26 mouse cellular contexts compared by ENCODE assay signal in the genomic region with DNA sequence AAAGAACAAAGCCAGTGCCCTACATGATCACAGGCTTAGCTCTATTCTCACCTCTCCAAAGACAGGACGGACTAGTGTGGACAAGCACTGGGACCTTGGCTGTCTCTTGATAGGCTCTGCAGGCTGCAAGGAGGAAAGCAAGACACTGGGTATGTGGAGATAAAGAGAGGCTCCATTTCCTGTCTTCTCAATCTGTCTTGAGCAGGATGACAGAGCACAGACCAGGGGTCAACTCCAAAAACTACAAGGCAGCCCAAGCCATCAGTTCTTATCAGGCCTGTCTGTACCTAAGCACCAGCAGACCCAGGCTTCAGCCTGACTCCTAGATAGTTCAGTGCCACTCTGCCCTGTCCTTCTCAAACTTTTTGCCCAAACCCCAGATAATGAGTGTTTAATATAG. TPM values are rescaled to one million over a fixed set of nuclear protein-coding genes. Genes with fewer than 3 reads are reported as not detected.
DNase-seq lines count a peak whose midpoint lies in the region; ATAC-seq lines count a peak whose summit lies in the region.
"Had no signal": no experiment of that assay in that cellular context is flagged by ENCODE, and none has a peak within 500 bp of the region (broad histone marks: within the 10 kb centered on the region; RNA-seq: fewer than 3 reads in every experiment).

No protein-coding gene starts in this region.

- H3K9me3 ChIP-seq in liver, embryonic 16.5 days (replicated peaks; ENCODE audit: control insufficient read depth, low read length): no peaks in the 10 kb centered on the region
- H3K9me3 ChIP-seq: embryonic facial prominence, embryonic 13.5 days; forebrain, embryonic 13.5 days; limb, embryonic 15.5 days; neural tube, embryonic 15.5 days had no signal

- H3K4me3 ChIP-seq in liver, embryonic 16.5 days (ENCODE audit: low read depth, low read length): no peak overlapping the region
- H3K4me3 ChIP-seq: embryonic facial prominence, embryonic 13.5 days; forebrain, embryonic 13.5 days; limb, embryonic 15.5 days; neural tube, embryonic 15.5 days had no signal

- H3K27me3 ChIP-seq in liver, embryonic 16.5 days (ENCODE audit: control insufficient read depth, insufficient read depth, low read depth, low read length): no peaks in the 10 kb centered on the region
- H3K27me3 ChIP-seq: embryonic facial prominence, embryonic 13.5 days; forebrain, embryonic 13.5 days; limb, embryonic 15.5 days; neural tube, embryonic 15.5 days; Patski had no signal

- no peak overlapping the region for H3K4me2 ChIP-seq in liver, embryonic 16.5 days (ENCODE audit: low read depth, low read length)
- H3K4me2 ChIP-seq: embryonic facial prominence, embryonic 13.5 days; forebrain, embryonic 13.5 days; limb, embryonic 15.5 days; midbrain, embryonic 11.5 days; neural tube, embryonic 15.5 days had no signal

- DNase-seq in embryo, embryonic 10 days (ENCODE audit: low spot score): peak; percentile 9
- DNase-seq in embryo, embryonic 10.5 days (ENCODE audit: low spot score): no peak
- DNase-seq in 416B (ENCODE audit: low read depth): peak; percentile 19
- DNase-seq in liver: peak; percentile 32
- DNase-seq in urinary bladder, postnatal 10 days (ENCODE audit: low spot score): no peak
- no peak for DNase-seq in spleen, adult 18-20 months
- DNase-seq: adrenal gland, postnatal 36 days; cerebellum, postnatal 10 days; embryo, embryonic 11 days; heart, postnatal 10 days; kidney, adult 11 months; layer of hippocampus, adult 9-11 months; left cerebral cortex, postnatal 4 days; lung, postnatal 14 days; right cerebral cortex, adult 18-20 months; thymus, adult 18-20 months; thymus, postnatal 4 days had no signal

- H3K9ac ChIP-seq in liver, embryonic 16.5 days (ENCODE audit: low read depth, low read length): no peak overlapping the region
- H3K9ac ChIP-seq: embryonic facial prominence, embryonic 13.5 days; forebrain, embryonic 13.5 days; limb, embryonic 15.5 days; neural tube, embryonic 15.5 days had no signal

- H3K36me3 ChIP-seq in liver, embryonic 16.5 days (ENCODE audit: control insufficient read depth, insufficient read depth): peaks cover 29% of the 10 kb centered on the region

- ATAC-seq in liver, embryonic 16.5 days (ENCODE audit: low read depth): peak; percentile 67
- no peak for ATAC-seq in frontal cortex, adult (ENCODE audit: low TSS enrichment)
- ATAC-seq: forebrain, embryonic 13.5 days; hindbrain, postnatal 0 days; Patski had no signal

- no peak overlapping the region for H3K27ac ChIP-seq in liver, embryonic 16.5 days (ENCODE audit: low read length)
- H3K27ac ChIP-seq: embryonic facial prominence, embryonic 13.5 days; forebrain, embryonic 13.5 days; hindbrain, postnatal 0 days; limb, embryonic 15.5 days; neural tube, embryonic 15.5 days had no signal

- H3K4me1 ChIP-seq in liver, embryonic 16.5 days (ENCODE audit: control insufficient read depth, low read depth, low read length): peaks cover 5% of the 10 kb centered on the region
- H3K4me1 ChIP-seq: embryonic facial prominence, embryonic 13.5 days; forebrain, embryonic 13.5 days; limb, embryonic 15.5 days; neural tube, embryonic 15.5 days had no signal

- 35% methylated on average over 1 of the region's 1 CpGs for WGBS in liver, embryonic 16.5 days (ENCODE audit: insufficient replicate concordance)

RNA-seq across cellular contexts. Expression of a gene that starts 34.0 kb away (rescaled TPM):
- polyA plus RNA-seq in liver, embryonic 16.5 days (2015; fragmentation: Nextera tagmentation; extraction: Ambion mirVana): 42.7 and 48.1 TPM in 2 replicates

Comparison
In these comparisons a context has a peak if more than half of its experiments do, and no peak if none do; other contexts are left out.
1. DNase-seq: peak in embryo, embryonic 10 days (single experiment), 416B (single experiment) and liver (single experiment); none in embryo, embryonic 10.5 days (single experiment), urinary bladder, postnatal 10 days (single experiment) and spleen, adult 18-20 months (0 of 2).